Mouse (Mus musculus) large intestine, adult 2 months (tissue): ENCODE results near the gene AV320801. TPM values are rescaled to one million over a fixed set of nuclear protein-coding genes. Genes with fewer than 3 reads are reported as not detected.
"Not testable (repeated sequence)": the region's sequence is repeated elsewhere in the genome, so short reads cannot be mapped to it uniquely, and the experiment has no call there.

Experiments used
- DNase-seq: peaks from one replicate; pipeline ENCODE4 v3.0.0-alpha.2; 2012; ENCODE audit warnings: low read depth, low spot score
- WGBS: fragments of 180-500 bp; shearing (Covaris S2); methylation state at CpG from one replicate; pipeline ENCODE4 v1.1.7; 2018; 5-methylcytosine and 5-hydroxymethylcytosine counted together
- polyA plus RNA-seq: library from polyadenylated mRNA; depleted of rRNA; stranded (reverse); fragments of >200 nt; gene quantifications from 2 replicates; pipeline ENCODE4 v1.2.3, GENCODE M21; 2012; rRNA removed

AV320801 gene
- not detected in 2 replicates for polyA plus RNA-seq

- not testable (repeated sequence) for DNase-seq
- 98% methylated on average over 7 of the region's 14 CpGs for WGBS
Observed at GRCm38 (mm10) chrX:135494288-135494687, at the start of gene AV320801. Gene AV320801 (plus strand): TSS chrX:135494588.

DNA sequence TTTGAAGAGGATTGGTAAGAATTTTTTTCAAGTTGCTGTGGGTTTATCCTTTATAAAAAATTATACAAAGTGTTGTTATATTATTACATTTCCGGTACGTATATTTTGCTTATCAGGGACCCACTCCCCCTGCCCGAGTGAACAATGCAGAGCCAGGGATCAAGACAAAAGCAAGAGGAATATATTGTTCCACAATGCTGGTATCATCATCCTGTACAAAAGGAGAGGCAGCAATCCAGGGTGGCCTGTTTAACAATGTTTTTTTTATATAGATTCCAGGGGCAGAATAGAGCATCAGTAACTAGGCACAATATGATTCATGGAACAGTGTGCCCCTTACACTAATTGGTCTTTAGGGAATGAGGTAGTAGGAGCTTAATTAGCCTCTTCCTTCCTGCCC, 30.2 kb upstream of the AV320801 start:
- DNase-seq, result not testable (repeated sequence)
- no CpG with 5 or more reads among the region's 3 CpGs for WGBS

- DNase-seq, result not testable (repeated sequence)
- WGBS, result no CpG with 5 or more reads among the region's 6 CpGs
Observed at GRCm38 (mm10) chrX:135481902-135482301, 12.5 kb upstream of the AV320801 start.

GRCm38 (mm10) chrX:135483183-135483582, 11.2 kb upstream of the AV320801 start:
- no CpG with 5 or more reads among the region's 3 CpGs for WGBS
- not testable (repeated sequence) for DNase-seq

Other genes with a start within 250 kb of the AV320801 start
- gene Pramel3, start 192.3 kb upstream of the AV320801 start, polyA plus RNA-seq, result not detected in 2 replicates
- gene Gm5128, start 121.3 kb upstream of the AV320801 start, polyA plus RNA-seq, result not detected in 2 replicates
- not detected in 2 replicates for gene Gm7903, start 60.8 kb upstream of the AV320801 start, polyA plus RNA-seq
- 3.6 and 6.0 TPM in 2 replicates for gene Nxf7, start 104.2 kb downstream of the AV320801 start, polyA plus RNA-seq
- not detected in 2 replicates for gene Prame, start 133.1 kb downstream of the AV320801 start, polyA plus RNA-seq
- gene Tcp11x2, start 199.2 kb downstream of the AV320801 start, polyA plus RNA-seq, result not detected in 2 replicates
- not detected in 2 replicates for gene Tmsb15a, start 230.7 kb downstream of the AV320801 start, polyA plus RNA-seq
- 0.62 and 1.1 TPM in 2 replicates for gene Armcx5, start 248.1 kb downstream of the AV320801 start, polyA plus RNA-seq
- 4.2 and 9.0 TPM in 2 replicates for gene Gprasp1, start 248.1 kb downstream of the AV320801 start, polyA plus RNA-seq